Mouse (Mus musculus) ES-E14 (cell line): Measurements from ENCODE around the gene Misp.

ENCODE experiments used
- CHD2 ChIP-seq: IDR thresholded peaks from 2 replicates; pipeline ENCODE4 v1.6.1; 2014; ENCODE audit warnings: mild to moderate bottlenecking, low read depth, low read length, inconsistent platforms
- HCFC1 ChIP-seq: IDR thresholded peaks from 2 replicates; pipeline ENCODE4 v1.6.1; 2012; ENCODE audit warnings: low read length, inconsistent platforms, borderline replicate concordance; ENCODE audit not compliant: insufficient read depth
- ZC3H11A ChIP-seq: IDR thresholded peaks from 2 replicates; pipeline ENCODE4 v1.6.1; 2012; ENCODE audit warnings: low read depth, mild to moderate bottlenecking, inconsistent platforms, low read length, borderline replicate concordance

GRCm38 (mm10) chr10:79820782-79821181 lies at the start of gene Misp:
- TF ChIP-seq HCFC1, result no peak
- TF ChIP-seq ZC3H11A, result no peak
- TF ChIP-seq CHD2, result no peak
